Mouse (Mus musculus) kidney, postnatal 10 days (tissue): ENCODE data around the gene Slc39a13.

ENCODE experiments used
- DNase-seq: peaks from one replicate; pipeline ENCODE4 v3.0.0; 2021; ENCODE audit warnings: mixed read lengths

The Slc39a13 gene

GRCm38 (mm10) chr2:91088987-91089386, 18.8 kb upstream of the Slc39a13 start:
- peak; percentile 4 for DNase-seq

GRCm38 (mm10) chr2:91087453-91087852, 17.2 kb upstream of the Slc39a13 start:
- no peak for DNase-seq

GRCm38 (mm10) chr2:91086392-91087237, 16.4 kb upstream of the Slc39a13 start:
- DNase-seq, result peak; percentile 16

- DNase-seq, result no peak
Observed at GRCm38 (mm10) chr2:91085494-91086391, 15.5 kb upstream of the Slc39a13 start.

GRCm38 (mm10) chr2:91084179-91084820, 14.1 kb upstream of the Slc39a13 start:
- DNase-seq, result peak; percentile 15

GRCm38 (mm10) chr2:91083366-91083940, 13.2 kb upstream of the Slc39a13 start:
- peak; percentile 6 for DNase-seq

GRCm38 (mm10) chr2:91082844-91083243, 12.6 kb upstream of the Slc39a13 start:
- DNase-seq, result peak; percentile 60

GRCm38 (mm10) chr2:91081775-91082695, 11.8 kb upstream of the Slc39a13 start, which contains the start of gene Spi1:
Gene Spi1, plus strand, starts transcription at chr2:91082390.
- DNase-seq, result peak; percentile 4

GRCm38 (mm10) chr2:91080784-91081513, 10.7 kb upstream of the Slc39a13 start:
- DNase-seq, result no peak

GRCm38 (mm10) chr2:91079026-91079384, 8.8 kb upstream of the Slc39a13 start:
- no peak for DNase-seq

GRCm38 (mm10) chr2:91078314-91079025, 8.3 kb upstream of the Slc39a13 start:
- DNase-seq, result peak; percentile 49

- no peak for DNase-seq
Observed at GRCm38 (mm10) chr2:91077957-91078313, 7.7 kb upstream of the Slc39a13 start.

GRCm38 (mm10) chr2:91072092-91072491, 1.9 kb upstream of the Slc39a13 start:
- no peak for DNase-seq

GRCm38 (mm10) chr2:91071059-91071458, 842 bp upstream of the Slc39a13 start:
- DNase-seq, result no peak

GRCm38 (mm10) chr2:91069306-91070000, 764 bp downstream of the Slc39a13 start:
- DNase-seq, result peak; percentile 58

- DNase-seq, result peak; percentile 31
Observed at GRCm38 (mm10) chr2:91068872-91069165, 1.4 kb downstream of the Slc39a13 start.

- DNase-seq, result peak; percentile 34
Observed at GRCm38 (mm10) chr2:91068162-91068871, 1.9 kb downstream of the Slc39a13 start.

GRCm38 (mm10) chr2:91066455-91066854, 3.8 kb downstream of the Slc39a13 start:
- DNase-seq, result no peak

GRCm38 (mm10) chr2:91065544-91065943, 4.7 kb downstream of the Slc39a13 start:
- peak; percentile 69 for DNase-seq
